Mouse (Mus musculus) embryo, embryonic 11.5 days (tissue): Measurements from ENCODE around the gene Prkaca.
A peak's percentile ranks its signal among the peaks of the same experiment; 100 is the strongest.

ENCODE experiments used
- DNase-seq: peaks from one replicate; pipeline ENCODE4 v3.0.0-alpha.2; 2012; ENCODE audit warnings: low read depth, low spot score

Prkaca gene

GRCm38 (mm10) chr8:84032777-84033176 lies 60.0 kb downstream of the Prkaca start:
- DNase-seq, result no peak

GRCm38 (mm10) chr8:84038015-84038414 lies 65.2 kb downstream of the Prkaca start:
- DNase-seq, result no peak

GRCm38 (mm10) chr8:84039050-84039449 lies 66.3 kb downstream of the Prkaca start:
- peak; percentile 69 for DNase-seq

- DNase-seq, result peak; percentile 40
These were observed 69.5 kb downstream of the Prkaca start, which contains the start of gene Il27ra for GRCm38 (mm10) chr8:84042066-84042947. Gene Il27ra (minus strand): TSS chr8:84042589.

- DNase-seq, result no peak
These were observed 70.2 kb downstream of the Prkaca start for GRCm38 (mm10) chr8:84042948-84043342.

DNA sequence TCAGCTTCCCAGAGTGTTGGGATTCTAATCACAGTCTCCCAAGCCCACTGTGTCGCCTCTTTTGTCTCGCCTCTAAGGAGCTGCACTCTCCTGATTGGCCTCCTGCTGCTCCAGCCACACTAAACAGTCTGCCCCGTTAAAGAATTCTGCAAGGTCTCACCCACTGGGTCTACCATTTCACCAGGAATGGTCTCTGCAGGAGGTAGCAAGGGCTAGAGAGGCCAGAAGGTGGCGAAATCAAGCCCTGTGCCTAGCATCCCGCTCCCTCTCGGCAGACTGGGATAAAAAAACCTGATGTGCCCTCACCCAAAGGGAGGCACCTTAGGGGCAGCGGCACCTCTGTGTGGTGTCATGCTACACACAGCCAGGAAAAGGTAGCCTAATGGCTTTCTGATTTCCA lies 71.3 kb downstream of the Prkaca start:
- DNase-seq, result no peak

DNA sequence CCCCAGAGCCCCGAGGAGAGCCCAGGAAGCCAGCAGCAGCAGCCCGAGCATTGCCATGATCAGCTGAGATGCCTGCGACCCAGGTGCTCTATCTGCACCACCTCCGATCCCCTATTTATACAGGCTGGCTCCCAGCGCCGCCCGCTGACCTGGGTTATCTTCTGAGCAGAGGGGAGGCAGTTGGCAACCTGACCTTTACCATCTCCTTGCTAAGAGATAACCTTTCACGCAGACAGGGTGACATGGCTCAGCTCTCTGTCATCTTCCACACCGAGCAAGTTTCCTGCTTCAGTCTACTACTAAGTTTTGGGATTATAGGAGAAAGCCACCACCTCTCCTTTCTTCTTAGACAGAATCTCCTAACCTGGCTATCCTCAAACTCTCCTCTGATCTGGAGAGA lies 72.1 kb downstream of the Prkaca start, which contains the start of gene Rln3:
Gene Rln3, minus strand, starts transcription at position 101 of the 400 bp plus-strand sequence.
- no peak for DNase-seq
